ENCODE assay signal across 14 mouse cellular contexts in the genomic region with DNA sequence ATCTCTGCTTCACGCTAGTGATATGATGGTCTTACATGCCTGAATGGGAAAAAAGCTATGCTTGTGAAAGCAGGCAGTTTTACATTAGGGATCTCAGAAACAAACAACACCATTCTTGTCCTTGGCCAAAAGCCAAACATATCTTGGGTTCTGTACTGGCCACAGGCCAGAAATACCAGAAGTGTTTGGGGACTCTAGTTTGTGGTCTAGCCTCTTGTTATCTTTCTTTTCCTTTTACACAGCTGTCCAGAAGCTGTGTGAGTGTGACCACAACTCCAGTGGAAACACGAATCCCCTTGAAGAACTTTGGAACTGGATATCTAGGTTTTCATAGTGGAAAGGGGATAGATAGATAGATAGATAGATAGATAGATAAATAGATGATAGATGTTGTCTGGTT. TPM values are rescaled to one million over a fixed set of nuclear protein-coding genes. Genes with fewer than 3 reads are reported as not detected.
A peak's percentile ranks its signal among the peaks of the same experiment; 100 is the strongest.
DNase-seq lines count a peak whose midpoint lies in the region; ATAC-seq and TF ChIP-seq lines count a peak whose summit lies in the region.
"Had no signal": no experiment of that assay in that cellular context is flagged by ENCODE, and none has a peak within 500 bp of the region (broad histone marks: within the 10 kb centered on the region; RNA-seq: fewer than 3 reads in every experiment).

No protein-coding gene starts in this region.

- WGBS in heart, embryonic 11.5 days (ENCODE audit: insufficient replicate concordance) = 51% methylated on average over 2 of the region's 2 CpGs
- WGBS in lung, embryonic 14.5 days = 25% methylated on average over 2 of the region's 2 CpGs
- WGBS in lung, adult 2 months = 45% methylated on average over 2 of the region's 2 CpGs

- no peak overlapping the region for H3K27ac ChIP-seq in heart, embryonic 11.5 days (ENCODE audit: low read depth, low read length)
- H3K27ac ChIP-seq in lung, embryonic 14.5 days (ENCODE audit: low read depth) = no peak overlapping the region
- H3K27ac ChIP-seq: liver, embryonic 12.5 days; midbrain, embryonic 12.5 days had no signal

- no peak overlapping the region for H3K9ac ChIP-seq in heart, embryonic 11.5 days (ENCODE audit: low read depth, low read length)
- no peak overlapping the region for H3K9ac ChIP-seq in lung, embryonic 14.5 days
- H3K9ac ChIP-seq: liver, embryonic 12.5 days; midbrain, embryonic 12.5 days had no signal

- H3K4me1 ChIP-seq in heart, embryonic 11.5 days (ENCODE audit: control insufficient read depth, insufficient read depth, low read length) = no peaks in the 10 kb centered on the region
- H3K4me1 ChIP-seq in lung, embryonic 14.5 days (ENCODE audit: insufficient read depth) = no peaks in the 10 kb centered on the region
- H3K4me1 ChIP-seq in lung, adult 2 months (ENCODE audit: control insufficient read depth, insufficient read depth, low read length) = no peaks in the 10 kb centered on the region; the same call in none of the 2 replicates
- H3K4me1 ChIP-seq: liver, embryonic 12.5 days; midbrain, embryonic 12.5 days had no signal

- TF ChIP-seq CTCF in lung, embryonic 14.5 days (IDR thresholded peaks at IDR 0.05; ENCODE audit: low read depth) = no peak
- TF ChIP-seq CTCF in lung, adult 2 months (IDR thresholded peaks at IDR 0.05; ENCODE audit: insufficient read depth, low read length) = no peak

- peak; percentile 89 for DNase-seq in heart, adult 11 months
- DNase-seq in lung, embryonic 14.5 days = peak; percentile 79
- DNase-seq in lung, adult 2 months = no peak
- peak; percentile 34 for DNase-seq in adipocyte (ENCODE audit: low spot score)
- DNase-seq in testis, postnatal 10 days (ENCODE audit: low spot score) = no peak
- no peak for DNase-seq in embryo, embryonic 11 days
- DNase-seq: right cerebral cortex, adult 18-20 months; thymus, postnatal 14 days had no signal

- no peak for ATAC-seq in heart, embryonic 11.5 days (replicated peaks; ENCODE audit: insufficient number of reproducible peaks, low FRiP score, low TSS enrichment)
- ATAC-seq in lung, embryonic 14.5 days (ENCODE audit: insufficient read depth) = peak; percentile 68; the same call in 1 of the 2 replicates
- peak; percentile 81 for ATAC-seq in megakaryocyte progenitor cell, adult 5-6 weeks (replicated peaks; ENCODE audit: poor library complexity)
- ATAC-seq: liver, embryonic 12.5 days had no signal

- no peaks in the 10 kb centered on the region for H3K9me3 ChIP-seq in heart, embryonic 11.5 days (replicated peaks; ENCODE audit: control insufficient read depth, low read length)
- H3K9me3 ChIP-seq in lung, embryonic 14.5 days (ENCODE audit: low read depth, low read length) = no peaks in the 10 kb centered on the region
- H3K9me3 ChIP-seq: liver, embryonic 12.5 days; midbrain, embryonic 12.5 days had no signal

- no peak overlapping the region for H3K4me3 ChIP-seq in heart, embryonic 11.5 days (ENCODE audit: low read depth, low read length)
- no peak overlapping the region for H3K4me3 ChIP-seq in lung, embryonic 14.5 days (ENCODE audit: low read depth, low read length)
- H3K4me3 ChIP-seq in lung, adult 2 months (replicated peaks; ENCODE audit: extremely low read depth, low read depth, low read length) = no peak overlapping the region
- H3K4me3 ChIP-seq: liver, embryonic 12.5 days; midbrain, embryonic 12.5 days had no signal

- no peaks in the 10 kb centered on the region for H3K36me3 ChIP-seq in heart, embryonic 11.5 days (ENCODE audit: control insufficient read depth, insufficient read depth, low read length)
- no peaks in the 10 kb centered on the region for H3K36me3 ChIP-seq in lung, embryonic 14.5 days (ENCODE audit: insufficient read depth)
- H3K36me3 ChIP-seq: liver, embryonic 12.5 days; midbrain, embryonic 12.5 days had no signal

- no peak for TF ChIP-seq POLR2A in lung, adult 2 months (IDR thresholded peaks at IDR 0.05; ENCODE audit: borderline replicate concordance, extremely low read depth, low read depth, low read length)

- H3K27me3 ChIP-seq in heart, embryonic 11.5 days (ENCODE audit: control insufficient read depth, insufficient read depth, low read length) = no peaks in the 10 kb centered on the region
- no peaks in the 10 kb centered on the region for H3K27me3 ChIP-seq in lung, embryonic 14.5 days (ENCODE audit: insufficient read depth, low read length)
- H3K27me3 ChIP-seq: midbrain, embryonic 12.5 days had no signal

- no peak overlapping the region for H3K4me2 ChIP-seq in heart, embryonic 11.5 days
- peak overlapping the region; percentile 7; the same call in 1 of the 2 replicates for H3K4me2 ChIP-seq in lung, embryonic 14.5 days
- H3K4me2 ChIP-seq: liver, embryonic 12.5 days; midbrain, embryonic 12.5 days had no signal

RNA-seq across cellular contexts. Expression of a gene that starts 41.2 kb away (rescaled TPM):
- polyA plus RNA-seq in heart, embryonic 11.5 days (2014; fragmentation: Nextera tagmentation; extraction: Ambion mirVana) = 0.36 and 0.41 TPM in 2 replicates
- polyA plus RNA-seq in lung, embryonic 14.5 days (2014; fragmentation: Nextera tagmentation; extraction: Ambion mirVana) = 0.81 and 1.2 TPM in 2 replicates
- polyA plus RNA-seq in lung, adult 2 months (2012; rRNA removed) = 1.3 and 2.7 TPM in 2 replicates
- total RNA-seq in megakaryocyte progenitor cell, adult 5-6 weeks (2015) = 0.27 TPM in 1 of 2 replicates, not detected in the other
- 0.41 TPM in 1 of 2 replicates, not detected in the other for total RNA-seq in megakaryocyte progenitor cell, adult 5-6 weeks (2017)
- total RNA-seq: gastrocnemius, adult 8-10 months; hematopoietic stem cell, adult 5-6 weeks had no signal

Comparison
In these comparisons a context has a peak if more than half of its experiments do, and no peak if none do; other contexts are left out.
1. DNase-seq: peak in heart, adult 11 months (single experiment), lung, embryonic 14.5 days (single experiment) and adipocyte (single experiment); none in lung, adult 2 months (single experiment), testis, postnatal 10 days (single experiment) and embryo, embryonic 11 days (single experiment).